Mouse (Mus musculus) cerebellum, adult 9-10 months (tissue): Measurements from ENCODE around the gene Gpr161.
A peak's percentile ranks its signal among the peaks of the same experiment; 100 is the strongest.

Source experiments
- DNase-seq: peaks from one replicate; pipeline ENCODE4 v3.0.0; 2022

Gpr161 gene

DNA sequence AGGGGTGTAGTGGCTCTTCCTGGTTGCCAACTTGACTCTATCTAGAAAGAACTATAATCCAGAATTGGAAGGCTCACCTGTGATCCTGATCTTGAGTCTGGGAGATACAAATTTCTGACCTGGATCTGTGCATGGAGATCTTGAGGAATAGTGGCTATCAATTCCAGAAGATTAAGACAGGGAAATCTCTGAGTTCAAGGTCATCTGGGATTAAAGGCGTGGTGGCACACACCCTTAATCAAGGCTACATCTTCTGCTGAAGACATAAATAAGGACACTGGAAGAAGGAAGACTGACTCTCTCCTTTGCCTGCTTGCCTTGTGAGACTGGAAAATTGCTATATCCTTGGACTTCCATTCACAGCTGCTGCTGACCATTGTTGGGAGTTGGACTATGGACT, at the start of gene Gpr161:
TSS of gene Gpr161 (plus strand) at position 301 of the 400 bp plus-strand sequence.
- DNase-seq: no peak

DNA sequence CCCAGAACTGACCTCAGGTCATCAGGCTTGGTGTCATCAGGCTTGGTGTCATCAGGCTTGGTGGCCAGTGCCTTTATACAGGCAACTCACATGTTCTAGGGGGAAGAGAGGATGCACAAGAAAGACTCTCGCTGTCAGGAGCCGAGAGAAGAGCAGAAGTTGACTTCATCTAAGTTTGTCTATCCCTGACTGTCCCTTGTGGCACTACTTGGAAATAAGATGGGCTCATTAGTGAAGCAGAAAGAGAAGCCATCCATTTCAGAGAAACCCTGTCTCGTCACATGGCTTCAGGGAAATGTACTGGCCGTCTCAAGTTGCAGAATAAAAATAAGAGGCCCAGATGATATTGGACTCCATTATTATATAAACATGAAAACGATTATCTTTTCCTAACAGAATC, 49.0 kb upstream of the Gpr161 start:
- no peak for DNase-seq

DNA sequence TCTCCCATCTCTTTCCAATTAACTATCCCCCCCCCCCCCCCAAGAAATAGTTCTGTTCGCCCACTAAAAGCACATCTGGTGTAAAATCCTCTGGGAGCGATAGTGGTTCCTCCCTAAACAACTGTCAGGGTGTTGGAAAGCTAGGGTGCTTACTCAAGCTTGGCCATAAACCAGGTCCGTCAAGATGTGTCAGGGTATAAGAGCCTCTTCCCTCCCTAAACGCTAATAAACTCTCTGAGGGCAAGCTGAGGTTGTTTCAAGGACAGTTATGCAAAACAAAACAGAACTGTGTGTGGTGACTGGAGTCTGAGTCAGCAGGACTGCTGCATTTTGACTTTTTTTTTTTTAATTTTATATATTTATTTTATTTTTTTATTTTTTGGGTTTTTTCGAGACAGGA, 48.5 kb upstream of the Gpr161 start:
- no peak for DNase-seq

DNA sequence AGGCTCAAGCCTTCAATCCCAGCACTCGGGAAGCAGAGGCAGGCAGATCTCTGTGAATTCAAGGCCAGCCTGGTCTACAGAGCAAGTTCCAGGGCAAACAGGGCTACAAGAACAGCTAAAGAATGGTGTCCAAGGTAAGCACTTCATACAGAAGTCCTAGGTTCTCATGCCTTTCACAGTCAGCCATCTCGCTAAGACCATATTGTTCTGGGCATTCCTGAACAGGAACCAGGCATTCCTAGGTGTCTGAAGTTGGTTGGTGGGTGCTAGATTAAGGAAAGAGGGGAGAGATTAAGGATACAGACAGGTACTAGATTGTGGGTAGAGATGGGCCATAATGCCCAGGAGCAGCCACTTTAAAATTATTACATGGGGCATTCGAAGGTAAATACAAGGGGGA, 47.8 kb upstream of the Gpr161 start:
- DNase-seq: no peak

DNA sequence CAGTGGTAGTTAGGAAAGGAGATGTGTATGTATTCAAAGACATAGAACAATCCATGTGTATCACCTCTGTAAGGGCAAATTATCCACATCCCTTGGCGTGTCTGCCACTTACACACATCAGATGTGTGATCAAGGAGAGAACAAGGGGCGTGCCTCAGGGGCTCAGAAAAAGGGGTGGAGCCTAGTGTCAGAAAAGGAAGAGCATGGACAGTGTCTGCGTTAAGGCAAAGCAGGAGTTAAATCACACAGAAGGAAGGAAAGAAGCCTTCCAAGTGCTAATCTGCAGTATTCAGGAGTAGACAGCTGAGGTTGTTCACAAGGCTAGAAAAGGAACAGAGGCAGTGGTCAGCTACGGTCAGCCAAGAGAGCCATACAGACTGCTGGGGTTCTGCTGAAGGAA, 46.7 kb upstream of the Gpr161 start:
- DNase-seq: no peak

DNA sequence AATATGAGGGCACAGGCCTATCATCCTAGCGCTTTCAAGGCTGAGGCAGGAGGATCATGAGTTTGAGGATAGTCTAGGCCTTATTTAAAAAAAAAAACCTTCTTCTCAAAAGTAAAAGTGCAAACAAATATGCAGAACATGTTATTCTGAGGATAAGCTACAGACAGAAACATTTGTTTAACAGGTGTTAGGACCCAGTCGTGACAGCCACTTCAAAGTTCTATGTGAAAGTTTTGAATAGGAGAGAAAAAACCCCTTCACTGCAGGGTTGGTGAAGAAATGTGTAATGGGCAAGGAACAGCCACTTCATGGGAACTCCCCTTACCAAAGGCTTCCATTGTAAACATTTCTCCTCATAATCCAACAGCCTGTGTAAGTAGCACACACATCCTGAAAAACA, 45.0 kb upstream of the Gpr161 start:
- no peak for DNase-seq

DNA sequence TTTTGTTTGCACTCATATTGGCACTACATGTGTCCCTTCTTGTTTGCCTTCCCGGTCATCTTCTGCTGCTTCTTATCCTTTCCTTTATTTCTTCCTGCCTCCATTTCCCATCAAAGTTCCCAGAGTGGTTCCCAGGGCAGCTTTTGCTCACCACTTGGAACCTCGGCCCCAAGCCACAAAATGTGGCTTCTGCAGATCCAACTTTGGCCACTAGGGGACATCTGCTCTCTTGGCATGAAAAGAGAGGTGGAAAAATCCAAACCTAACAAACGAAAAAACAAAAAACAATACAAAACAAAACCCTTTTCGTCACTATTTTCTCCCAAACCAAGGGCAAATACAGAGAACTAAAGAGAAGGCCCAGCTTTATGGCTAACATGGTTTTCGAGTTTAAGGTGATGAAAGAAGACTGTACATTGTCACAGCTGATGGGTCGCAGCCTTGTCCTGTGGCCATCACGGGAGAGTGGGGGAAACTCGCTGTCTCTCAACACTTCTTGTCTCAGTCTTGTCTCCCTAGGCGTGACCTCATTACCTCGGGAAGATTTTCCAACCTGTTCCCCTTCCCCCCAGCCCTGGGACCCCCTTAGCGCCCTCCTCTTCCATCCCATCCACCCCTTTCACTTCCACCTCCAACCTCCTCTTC, 43.4 kb upstream of the Gpr161 start:
- peak; percentile 32 for DNase-seq

DNA sequence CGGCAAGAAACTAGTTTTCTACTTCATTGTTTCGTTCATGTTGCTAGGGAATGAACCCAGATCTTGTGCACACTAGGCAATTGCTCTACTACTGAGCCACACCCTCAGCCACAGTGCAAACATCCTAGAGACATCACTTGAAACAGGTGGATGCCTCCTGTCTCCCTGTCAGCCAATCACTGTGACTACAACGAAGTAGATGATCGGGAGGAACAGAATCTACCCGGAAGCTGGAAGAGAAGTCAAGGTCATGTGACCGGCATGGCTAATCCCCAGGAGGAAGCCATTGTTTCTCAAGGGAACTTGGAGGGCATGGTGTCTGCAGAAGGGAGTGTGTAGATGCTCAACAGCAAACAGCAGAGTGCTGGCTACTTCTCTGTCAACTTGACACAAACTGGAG, 20.6 kb upstream of the Gpr161 start:
- no peak for DNase-seq

DNA sequence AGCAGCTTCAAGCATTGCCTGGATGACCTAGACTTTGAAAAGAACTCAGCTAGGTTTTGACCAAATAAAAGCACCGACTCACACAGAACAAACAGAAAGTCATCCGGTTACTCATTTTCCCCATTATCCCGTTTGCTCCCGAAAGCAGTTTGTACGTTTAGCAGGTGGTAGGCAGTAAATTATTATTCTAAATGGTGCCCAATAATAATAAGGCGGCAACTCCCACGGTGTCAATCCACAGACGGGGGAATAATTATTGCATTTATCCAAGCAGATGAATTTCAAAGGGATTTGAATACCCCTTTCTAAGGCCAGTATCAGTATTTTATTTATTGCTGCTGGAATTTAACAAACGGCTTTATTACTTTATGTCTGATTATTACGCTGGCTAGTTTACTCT, 14.8 kb upstream of the Gpr161 start:
- DNase-seq: no peak

DNA sequence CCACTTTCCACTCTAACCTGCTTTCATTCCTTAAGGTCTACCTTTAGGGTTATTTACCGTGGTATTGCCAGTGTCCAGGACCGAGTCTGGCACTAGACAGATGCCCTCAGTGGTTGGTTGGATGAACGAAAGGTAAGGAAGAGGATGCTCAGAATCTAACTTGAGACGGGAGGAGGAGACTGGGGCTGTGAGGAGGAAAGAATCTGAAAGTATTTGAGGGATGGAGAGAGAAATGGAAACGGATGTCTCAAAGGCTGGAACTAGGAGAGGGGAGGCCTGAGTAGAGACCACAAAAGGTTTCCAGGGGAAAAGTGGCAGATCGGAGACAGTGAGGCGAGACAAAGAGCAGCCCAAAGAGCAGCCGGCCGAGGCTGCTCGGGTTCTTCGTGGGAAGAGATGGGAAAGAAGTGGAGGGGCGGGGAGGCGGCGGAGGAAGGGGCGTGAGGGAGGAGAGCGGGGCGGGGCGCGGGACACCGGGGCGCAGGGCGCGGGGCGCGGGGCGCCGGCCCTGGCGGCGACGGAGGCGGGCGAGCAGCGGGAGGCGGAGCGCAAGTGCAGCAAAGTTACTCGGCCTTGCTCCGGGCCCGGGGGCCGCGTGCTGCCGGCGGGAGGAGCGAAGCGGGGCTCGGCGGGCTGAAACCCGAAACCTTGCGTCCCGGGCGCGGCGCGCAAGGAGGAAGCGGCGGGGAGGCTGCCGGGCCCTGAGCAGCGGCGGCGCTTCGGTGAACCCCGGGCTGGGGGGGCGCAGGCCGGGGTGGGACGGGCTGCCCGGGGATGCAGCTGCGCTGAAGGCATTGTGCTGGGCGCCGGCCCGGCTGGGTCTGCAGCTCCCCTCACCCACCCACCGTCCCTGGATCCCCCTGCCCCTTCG, 14.0 kb upstream of the Gpr161 start:
- DNase-seq: no peak

DNA sequence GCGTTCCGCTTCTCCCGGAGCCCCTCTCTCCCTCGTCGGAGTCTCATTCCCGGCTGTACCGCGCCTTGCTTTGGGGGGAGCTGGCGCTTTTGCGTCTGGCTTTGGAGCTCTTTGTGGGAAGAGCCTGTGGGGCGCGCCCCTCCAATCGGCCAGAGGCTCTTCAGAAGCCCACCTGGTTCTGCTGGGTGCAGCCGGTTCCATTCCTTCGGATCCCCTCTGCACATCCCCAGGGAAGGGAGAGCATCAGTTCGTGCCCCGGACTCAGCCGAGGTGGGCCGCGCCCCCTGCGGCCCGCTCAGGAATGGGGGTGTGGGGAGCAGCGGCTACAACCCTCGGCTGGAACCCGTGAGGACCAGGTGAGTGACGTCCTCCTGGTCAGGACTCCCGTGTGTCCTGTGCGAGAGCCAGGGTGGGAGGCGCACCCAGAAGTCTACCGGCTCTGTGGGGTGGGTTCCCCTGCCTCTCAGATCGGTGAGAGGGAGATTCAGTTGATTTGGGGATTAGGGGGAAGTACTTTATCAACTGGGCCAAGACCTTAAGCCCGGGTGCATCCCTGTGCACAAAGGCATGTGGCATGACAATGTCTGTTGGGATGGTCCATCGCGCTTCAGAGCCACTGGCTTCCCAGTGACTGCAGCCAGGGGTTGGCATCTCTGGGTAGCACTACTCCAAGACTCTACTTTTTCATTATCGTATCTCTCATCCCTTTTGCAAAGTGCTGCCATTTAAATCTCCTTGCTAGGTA, 13.2 kb upstream of the Gpr161 start:
- DNase-seq: no peak

DNA sequence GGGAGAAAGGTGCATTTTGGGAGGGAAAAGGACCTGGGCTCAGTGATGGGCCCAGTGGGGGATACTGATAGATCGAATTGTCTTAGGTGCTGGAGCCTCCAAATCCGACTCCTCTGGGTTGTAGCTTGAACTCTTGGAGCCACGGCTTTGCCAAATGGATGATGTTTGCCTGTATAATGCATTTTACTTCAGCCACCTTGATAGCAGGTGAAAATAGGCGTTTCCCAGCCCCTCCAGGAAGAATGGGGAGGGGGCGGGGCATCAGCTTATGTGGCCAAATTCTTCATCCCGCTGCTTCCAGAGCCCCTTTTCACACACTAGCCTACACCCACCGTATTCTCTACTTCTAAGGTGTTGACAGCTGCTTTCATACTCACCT, 12.6 kb upstream of the Gpr161 start:
- no peak for DNase-seq

DNA sequence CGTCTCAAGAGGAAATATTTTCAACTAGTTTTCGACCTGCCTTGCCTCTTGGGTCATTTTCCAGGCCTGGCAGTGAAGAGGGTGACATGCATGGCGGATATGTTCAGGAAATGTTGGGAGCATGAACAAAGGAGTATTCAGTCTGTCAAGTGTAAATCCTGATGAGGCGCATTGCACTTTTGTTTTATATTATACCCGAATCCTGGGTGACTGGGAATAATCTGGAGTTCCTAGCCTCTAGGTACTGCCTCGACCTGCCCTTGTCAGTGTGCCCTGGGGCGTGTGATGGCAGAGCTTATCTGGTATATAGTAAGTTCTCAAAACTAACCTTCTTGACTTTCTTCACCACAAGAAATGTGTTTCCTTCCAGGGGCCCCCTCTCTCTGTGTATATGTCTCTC, 11.5 kb upstream of the Gpr161 start:
- no peak for DNase-seq

DNA sequence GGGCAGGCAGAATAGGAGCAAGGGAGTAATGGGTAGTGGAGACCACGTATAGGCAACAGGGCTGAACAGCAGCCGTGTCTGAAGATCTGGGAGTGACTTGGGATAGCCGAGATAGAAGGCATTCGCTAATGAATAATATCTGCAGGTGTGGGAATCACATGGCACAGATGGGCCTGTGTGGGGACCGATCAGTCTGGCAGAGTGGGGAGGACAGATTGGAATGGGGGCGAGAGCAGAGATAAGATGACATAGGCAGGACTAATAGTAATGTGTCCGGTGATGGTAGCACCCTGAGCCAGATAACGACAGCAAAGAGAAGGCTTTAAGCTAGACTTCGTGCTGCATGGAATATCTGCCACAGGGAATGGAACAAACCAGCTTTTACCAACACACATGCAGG, 7.4 kb upstream of the Gpr161 start:
- DNase-seq: no peak

DNA sequence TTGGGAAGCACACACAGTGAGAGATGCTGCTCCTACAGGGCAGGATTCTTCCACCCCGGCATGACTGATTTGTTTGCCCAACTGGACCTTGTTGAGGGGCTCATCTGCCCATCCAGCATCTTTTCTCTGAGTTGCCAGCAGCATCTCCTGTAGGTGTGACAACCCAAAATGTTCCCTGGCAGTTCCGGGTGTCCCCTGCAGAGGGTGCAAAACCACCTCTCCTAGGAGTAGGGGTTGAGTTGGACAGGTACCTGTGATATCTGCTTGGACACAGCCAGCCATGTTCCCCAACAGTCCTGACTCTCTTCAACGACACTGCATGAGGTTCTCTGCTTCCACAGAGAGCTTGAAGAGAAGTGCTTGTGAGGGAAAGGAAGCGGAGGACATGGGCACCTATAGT, 5.8 kb upstream of the Gpr161 start:
- no peak for DNase-seq

DNA sequence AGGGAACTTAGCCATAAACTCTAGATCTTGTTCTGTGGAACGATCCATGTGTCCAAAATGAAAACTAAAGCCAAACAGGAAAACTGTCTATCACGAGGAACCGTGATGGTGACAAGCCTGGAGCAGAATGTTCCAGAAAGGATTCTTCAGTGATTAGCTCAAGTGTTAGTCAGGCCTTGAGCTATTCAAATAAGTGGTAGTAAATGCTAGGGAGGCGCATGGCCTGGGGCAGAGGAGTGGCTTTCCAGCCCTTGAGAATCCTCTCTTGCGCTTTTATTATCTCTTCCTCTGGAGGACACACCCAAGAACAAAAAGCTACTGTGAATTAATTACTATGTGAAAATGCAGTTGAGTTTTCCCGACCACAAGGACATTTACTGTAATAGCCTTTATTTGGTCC, 4.0 kb upstream of the Gpr161 start:
- DNase-seq: no peak

DNA sequence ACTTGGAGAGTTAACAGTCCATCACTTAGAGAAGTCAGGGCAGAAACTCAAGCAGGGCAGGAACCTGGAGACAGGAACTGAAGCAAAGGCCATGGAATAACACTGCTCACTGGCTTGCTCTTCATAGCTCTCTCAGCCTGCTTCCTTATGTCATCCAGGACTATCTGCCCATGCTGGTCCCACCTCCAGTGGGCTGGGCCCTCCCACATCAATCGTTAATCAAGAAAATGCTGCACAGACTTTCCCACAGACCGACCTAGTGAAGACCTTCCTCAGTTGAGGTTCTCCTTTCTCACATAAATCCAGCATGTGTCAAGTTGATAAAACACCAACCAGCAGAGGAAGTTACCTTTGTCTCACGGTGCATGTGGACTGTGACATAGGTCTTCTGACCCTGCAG, 5.5 kb downstream of the Gpr161 start:
- DNase-seq: no peak

DNA sequence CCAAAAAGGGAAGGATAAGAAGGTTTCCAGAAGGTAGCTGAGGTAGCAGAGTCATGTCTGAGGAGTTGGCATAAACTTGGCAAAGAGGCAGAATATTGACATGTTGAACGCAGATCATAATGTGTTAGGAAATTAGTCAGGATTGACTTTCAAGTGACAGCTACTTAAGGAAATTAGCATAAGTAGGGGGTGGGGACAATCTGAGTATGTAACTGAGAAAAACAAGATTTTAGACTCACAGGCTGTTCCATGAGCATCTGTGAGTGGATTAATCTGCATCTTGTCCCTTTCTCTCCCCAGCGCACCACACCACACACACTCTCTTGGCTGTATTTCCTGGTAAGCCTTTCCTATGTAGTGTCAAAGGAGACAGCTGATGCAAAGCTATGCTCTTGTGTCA, 6.0 kb downstream of the Gpr161 start:
- DNase-seq: no peak

DNA sequence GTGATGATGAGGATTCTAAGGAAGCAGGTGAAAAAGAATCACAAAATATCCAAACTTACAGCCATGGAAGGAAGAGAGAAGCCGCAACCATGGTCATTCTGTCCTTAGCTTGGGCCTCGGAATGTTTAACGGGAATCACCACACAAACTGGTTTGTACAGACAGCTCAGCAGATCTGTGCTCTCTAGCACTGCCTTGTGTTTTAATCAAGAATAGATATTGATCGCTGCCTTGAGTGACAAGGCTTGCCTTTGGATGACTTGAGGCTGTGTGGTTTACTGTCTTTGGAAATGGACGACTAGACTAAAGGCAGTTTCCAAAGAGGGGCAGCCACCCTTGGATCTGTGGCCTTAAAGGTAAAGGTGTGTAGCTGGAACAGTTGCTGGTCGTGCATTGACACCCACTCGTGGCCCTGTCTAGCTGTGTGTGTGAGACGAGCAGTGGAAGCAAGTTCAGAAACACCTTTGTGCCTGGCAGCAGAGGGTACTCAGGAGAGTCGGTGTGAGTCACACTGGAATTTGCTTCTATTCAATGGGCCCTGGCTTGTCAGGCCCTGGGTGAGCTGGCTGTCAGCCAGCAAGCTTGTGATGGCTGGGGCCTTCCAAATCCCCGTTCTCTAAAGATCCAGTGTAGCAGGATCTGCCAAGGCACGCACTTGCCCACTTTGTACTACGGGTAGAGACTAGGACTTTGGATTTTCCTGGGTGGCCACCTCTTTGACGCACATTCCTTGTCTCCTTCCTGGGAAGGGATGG, 7.0 kb downstream of the Gpr161 start:
- no peak for DNase-seq

DNA sequence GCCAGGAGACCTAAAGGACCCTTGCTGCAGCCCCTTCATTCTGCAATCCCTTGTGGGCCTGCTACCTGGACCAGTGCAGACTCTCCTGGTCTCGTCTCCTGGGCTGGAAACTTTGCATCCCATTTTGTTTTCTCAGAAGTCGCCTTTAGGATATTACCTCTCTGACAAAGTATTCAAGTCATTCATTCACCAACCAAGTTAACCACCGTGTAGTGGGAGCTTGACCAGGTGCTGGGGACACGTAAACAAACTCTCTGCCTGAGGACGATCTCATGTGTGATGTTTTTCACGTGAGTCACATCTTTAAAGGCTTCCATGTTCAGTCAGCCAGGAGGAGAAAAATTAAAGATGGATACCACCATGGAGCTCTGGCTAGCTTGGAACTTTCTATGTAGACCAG, 7.6 kb downstream of the Gpr161 start:
- DNase-seq: no peak

DNA sequence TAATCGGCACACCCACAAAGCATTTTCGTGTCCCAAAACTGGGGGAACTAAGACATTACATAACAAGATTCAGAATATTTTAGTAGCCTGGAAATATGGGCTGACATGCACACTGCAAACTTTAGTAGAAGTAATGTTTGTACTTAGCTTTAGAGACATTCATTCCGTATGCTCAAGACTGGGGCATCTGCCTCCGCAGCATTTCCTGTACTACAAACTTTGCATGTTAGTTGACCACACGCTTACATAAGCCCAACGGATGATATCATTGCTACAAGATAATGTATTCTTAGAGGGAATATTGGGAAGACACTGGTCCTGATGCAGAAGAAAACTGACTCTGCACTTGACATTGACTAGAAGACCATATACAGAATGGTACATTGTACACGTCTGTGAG, 8.8 kb downstream of the Gpr161 start:
- DNase-seq: no peak

DNA sequence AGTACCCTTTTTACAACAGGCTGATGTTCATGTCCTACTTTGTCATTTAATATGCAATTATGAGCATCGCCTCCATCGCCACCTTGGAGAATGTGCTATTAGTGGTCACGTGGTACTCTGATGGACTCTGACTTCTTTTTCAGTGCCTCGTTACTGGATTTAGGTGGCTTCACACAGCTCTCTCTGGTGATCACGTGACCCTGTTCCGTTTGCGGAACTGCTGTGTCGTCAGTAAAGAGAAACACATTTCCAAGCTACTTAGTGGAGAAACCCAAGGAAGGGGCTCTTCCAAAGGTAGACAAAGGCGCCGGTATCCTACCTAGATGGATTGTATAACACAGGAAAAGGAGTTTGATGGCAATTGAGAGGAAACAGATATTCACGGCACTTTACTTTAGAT, 12.6 kb downstream of the Gpr161 start:
- no peak for DNase-seq

DNA sequence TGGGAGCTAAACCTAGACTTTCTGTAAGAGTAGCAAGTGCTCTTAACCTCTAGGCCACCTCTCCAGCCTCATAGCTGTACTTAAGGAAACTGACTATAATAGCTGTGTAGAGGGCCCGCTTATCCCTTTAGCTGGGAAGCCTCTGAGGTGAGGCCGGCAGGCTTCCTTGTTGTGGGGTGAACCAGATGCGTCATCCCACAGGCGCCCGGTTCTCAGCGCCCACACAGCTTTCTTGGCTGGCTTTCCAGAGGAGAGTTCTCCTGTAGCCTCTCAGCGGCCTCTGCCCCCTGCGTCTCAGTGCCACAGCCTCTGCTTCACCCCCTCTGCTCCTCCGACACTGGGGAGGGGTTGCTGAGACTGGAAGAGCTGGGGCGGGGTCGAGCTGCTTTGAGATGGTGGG, 20.8 kb downstream of the Gpr161 start:
- no peak for DNase-seq
